Mouse (Mus musculus): Measurements from ENCODE around the gene Vamp3. TPM values are rescaled to one million over a fixed set of nuclear protein-coding genes. Genes with fewer than 3 reads are reported as not detected.
"Not testable (repeated sequence)": the region's sequence is repeated elsewhere in the genome, so short reads cannot be mapped to it uniquely, and the experiment has no call there.

The Vamp3 gene
- total RNA-seq, 1 experiment from 2014 or later = 86.8 TPM

GRCm38 (mm10) chr4:151059566-151059965, 1.8 kb upstream of the Vamp3 start:
- ATAC-seq (replicated peaks in 1 of 2; ENCODE audit: insufficient read depth in 1 of 2, low FRiP score in 2 of 2, low TSS enrichment in 1 of 2, low read depth in 1 of 2, poor library complexity in 2 of 2, severe bottlenecking in 2 of 2) = no peak

- no peak for ATAC-seq (replicated peaks in 1 of 2; ENCODE audit: insufficient read depth in 1 of 2, low FRiP score in 2 of 2, low TSS enrichment in 1 of 2, low read depth in 1 of 2, poor library complexity in 2 of 2, severe bottlenecking in 2 of 2)
Measured at GRCm38 (mm10) chr4:151058634-151059033, 871 bp upstream of the Vamp3 start.

- 0 out of 4 replicates have a peak, but pooled peaks of 1 of the 2 experiments have one; percentile 3 for ATAC-seq (replicated peaks in 1 of 2; ENCODE audit: insufficient read depth in 1 of 2, low FRiP score in 2 of 2, low TSS enrichment in 1 of 2, low read depth in 1 of 2, poor library complexity in 2 of 2, severe bottlenecking in 2 of 2)
Measured at GRCm38 (mm10) chr4:151051162-151051561, 6.6 kb downstream of the Vamp3 start.

GRCm38 (mm10) chr4:151046524-151046923, 11.2 kb downstream of the Vamp3 start:
- no peak for ATAC-seq (replicated peaks in 1 of 2; ENCODE audit: insufficient read depth in 1 of 2, low FRiP score in 2 of 2, low TSS enrichment in 1 of 2, low read depth in 1 of 2, poor library complexity in 2 of 2, severe bottlenecking in 2 of 2)

- ATAC-seq (replicated peaks in 1 of 2; ENCODE audit: insufficient read depth in 1 of 2, low FRiP score in 2 of 2, low TSS enrichment in 1 of 2, low read depth in 1 of 2, poor library complexity in 2 of 2, severe bottlenecking in 2 of 2) = no peak
Measured at GRCm38 (mm10) chr4:151044944-151045570, 12.7 kb downstream of the Vamp3 start.

GRCm38 (mm10) chr4:151044037-151044943, 13.5 kb downstream of the Vamp3 start, which contains the start of gene Per3:
TSS of gene Per3 (minus strand) at chr4:151044665.
- ATAC-seq (replicated peaks in 1 of 2; ENCODE audit: insufficient read depth in 1 of 2, low FRiP score in 2 of 2, low TSS enrichment in 1 of 2, low read depth in 1 of 2, poor library complexity in 2 of 2, severe bottlenecking in 2 of 2) = peak; percentile 92 to 94

GRCm38 (mm10) chr4:151043281-151043680, 14.5 kb downstream of the Vamp3 start:
- 0 out of 4 replicates have a peak, but pooled peaks of 1 of the 2 experiments have one; percentile 30 for ATAC-seq (replicated peaks in 1 of 2; ENCODE audit: insufficient read depth in 1 of 2, low FRiP score in 2 of 2, low TSS enrichment in 1 of 2, low read depth in 1 of 2, poor library complexity in 2 of 2, severe bottlenecking in 2 of 2)

- no peak for ATAC-seq (replicated peaks in 1 of 2; ENCODE audit: insufficient read depth in 1 of 2, low FRiP score in 2 of 2, low TSS enrichment in 1 of 2, low read depth in 1 of 2, poor library complexity in 2 of 2, severe bottlenecking in 2 of 2)
Measured at GRCm38 (mm10) chr4:151041506-151041905, 16.3 kb downstream of the Vamp3 start.

- no peak for ATAC-seq (replicated peaks in 1 of 2; ENCODE audit: insufficient read depth in 1 of 2, low FRiP score in 2 of 2, low TSS enrichment in 1 of 2, low read depth in 1 of 2, poor library complexity in 2 of 2, severe bottlenecking in 2 of 2)
Measured at GRCm38 (mm10) chr4:151037800-151038199, 20.0 kb downstream of the Vamp3 start.

- no peak for ATAC-seq (replicated peaks in 1 of 2; ENCODE audit: insufficient read depth in 1 of 2, low FRiP score in 2 of 2, low TSS enrichment in 1 of 2, low read depth in 1 of 2, poor library complexity in 2 of 2, severe bottlenecking in 2 of 2)
Measured at GRCm38 (mm10) chr4:151036521-151036920, 21.2 kb downstream of the Vamp3 start.

- ATAC-seq (replicated peaks in 1 of 2; ENCODE audit: insufficient read depth in 1 of 2, low FRiP score in 2 of 2, low TSS enrichment in 1 of 2, low read depth in 1 of 2, poor library complexity in 2 of 2, severe bottlenecking in 2 of 2) = peak; percentile 62 to 74
Measured at GRCm38 (mm10) chr4:151027001-151027400, 30.8 kb downstream of the Vamp3 start.

- no peak for ATAC-seq (replicated peaks in 1 of 2; ENCODE audit: insufficient read depth in 1 of 2, low FRiP score in 2 of 2, low TSS enrichment in 1 of 2, low read depth in 1 of 2, poor library complexity in 2 of 2, severe bottlenecking in 2 of 2)
Measured at GRCm38 (mm10) chr4:151024152-151024551, 33.6 kb downstream of the Vamp3 start.

GRCm38 (mm10) chr4:151017356-151017755, 40.4 kb downstream of the Vamp3 start:
- not testable (repeated sequence) for ATAC-seq (replicated peaks in 1 of 2; ENCODE audit: insufficient read depth in 1 of 2, low FRiP score in 2 of 2, low TSS enrichment in 1 of 2, low read depth in 1 of 2, poor library complexity in 2 of 2, severe bottlenecking in 2 of 2)

- ATAC-seq (replicated peaks in 1 of 2; ENCODE audit: insufficient read depth in 1 of 2, low FRiP score in 2 of 2, low TSS enrichment in 1 of 2, low read depth in 1 of 2, poor library complexity in 2 of 2, severe bottlenecking in 2 of 2) = no peak
Measured at GRCm38 (mm10) chr4:151015946-151016345, 41.8 kb downstream of the Vamp3 start.

- ATAC-seq (replicated peaks in 1 of 2; ENCODE audit: insufficient read depth in 1 of 2, low FRiP score in 2 of 2, low TSS enrichment in 1 of 2, low read depth in 1 of 2, poor library complexity in 2 of 2, severe bottlenecking in 2 of 2) = no peak
Measured at GRCm38 (mm10) chr4:151010316-151010715, 47.4 kb downstream of the Vamp3 start.

GRCm38 (mm10) chr4:151006945-151007344, 50.8 kb downstream of the Vamp3 start:
- peak; percentile 37 to 41; a peak in 2 of 4 replicates for ATAC-seq (replicated peaks in 1 of 2; ENCODE audit: insufficient read depth in 1 of 2, low FRiP score in 2 of 2, low TSS enrichment in 1 of 2, low read depth in 1 of 2, poor library complexity in 2 of 2, severe bottlenecking in 2 of 2)

GRCm38 (mm10) chr4:151005656-151006318, 52.0 kb downstream of the Vamp3 start:
- ATAC-seq (replicated peaks in 1 of 2; ENCODE audit: insufficient read depth in 1 of 2, low FRiP score in 2 of 2, low TSS enrichment in 1 of 2, low read depth in 1 of 2, poor library complexity in 2 of 2, severe bottlenecking in 2 of 2) = peak; percentile 80 to 86

GRCm38 (mm10) chr4:151001397-151001796, 56.4 kb downstream of the Vamp3 start:
- no peak for ATAC-seq (replicated peaks in 1 of 2; ENCODE audit: insufficient read depth in 1 of 2, low FRiP score in 2 of 2, low TSS enrichment in 1 of 2, low read depth in 1 of 2, poor library complexity in 2 of 2, severe bottlenecking in 2 of 2)

All from hematopoietic stem cell, adult 5-6 weeks (primary cell).